Mouse (Mus musculus) CD4-positive naive resting alpha-beta T cell, adult 76 days (primary cell): ENCODE results near the gene Fcer1g. TPM values are rescaled to one million over a fixed set of nuclear protein-coding genes. Genes with fewer than 3 reads are reported as not detected.

Experiments used
- total RNA-seq: library from RNA; stranded (reverse); gene quantifications from one replicate; pipeline ENCODE4 v1.2.4, GENCODE M21; 2023

Gene Fcer1g
- 16.9 TPM for total RNA-seq

GRCm38 (mm10) chr1:171234126-171234525 lies at the start of gene Fcer1g:
Gene Fcer1g, minus strand, starts transcription at chr1:171234365.

GRCm38 (mm10) chr1:171280916-171281527 lies 46.9 kb upstream of the Fcer1g start, which contains the start of gene Ppox:
Gene Ppox, minus strand, starts transcription at chr1:171281186.

GRCm38 (mm10) chr1:171269848-171270572 lies 35.8 kb upstream of the Fcer1g start, which contains the start of gene B4galt3:
Gene B4galt3, plus strand, starts transcription at chr1:171270328.

GRCm38 (mm10) chr1:171250680-171251593 lies 16.8 kb upstream of the Fcer1g start, which contains the start of gene Ndufs2:
Gene Ndufs2, minus strand, starts transcription at chr1:171251388.

GRCm38 (mm10) chr1:171249913-171250600 lies 15.9 kb upstream of the Fcer1g start, which contains the start of gene Adamts4:
Gene Adamts4, plus strand, starts transcription at chr1:171250421.

GRCm38 (mm10) chr1:171224857-171225256 lies 9.3 kb downstream of the Fcer1g start, which contains the start of gene Apoa2:
Gene Apoa2, plus strand, starts transcription at chr1:171225054.

GRCm38 (mm10) chr1:171222238-171223155 lies 11.7 kb downstream of the Fcer1g start, which contains the start of gene Tomm40l:
Gene Tomm40l, minus strand, starts transcription at chr1:171222514.

GRCm38 (mm10) chr1:171213801-171214496 lies 20.2 kb downstream of the Fcer1g start, which contains the start of gene Nr1i3:
Gene Nr1i3, plus strand, starts transcription at chr1:171213970.

GRCm38 (mm10) chr1:171195887-171196397 lies 38.2 kb downstream of the Fcer1g start, which contains the start of gene Pcp4l1:
Gene Pcp4l1, minus strand, starts transcription at chr1:171196268.

Other genes with a start within 250 kb of the Fcer1g start
- 1.2 TPM for gene Fcgr4, start 215.4 kb downstream of the Fcer1g start, total RNA-seq
- gene Fcgr3, start 169.4 kb downstream of the Fcer1g start, total RNA-seq, result 2.7 TPM
- gene Cfap126, start 120.4 kb downstream of the Fcer1g start, total RNA-seq, result not detected
- 101 TPM for gene Sdhc, start 83.8 kb downstream of the Fcer1g start, total RNA-seq
- not detected for gene Mpz, start 83.7 kb downstream of the Fcer1g start, total RNA-seq
- gene Pcp4l1, start 38.1 kb downstream of the Fcer1g start, total RNA-seq, result not detected
- not detected for gene Nr1i3, start 20.4 kb downstream of the Fcer1g start, total RNA-seq
- 17.0 TPM for gene Tomm40l, start 11.9 kb downstream of the Fcer1g start, total RNA-seq
- not detected for gene Apoa2, start 9.3 kb downstream of the Fcer1g start, total RNA-seq
- not detected for gene Adamts4, start 16.1 kb upstream of the Fcer1g start, total RNA-seq
- gene Ndufs2, start 17.0 kb upstream of the Fcer1g start, total RNA-seq, result 99.5 TPM
- 69.6 TPM for gene B4galt3, start 36.0 kb upstream of the Fcer1g start, total RNA-seq
- gene Ppox, start 46.8 kb upstream of the Fcer1g start, total RNA-seq, result 43.1 TPM
- 42.5 TPM for gene Usp21, start 53.6 kb upstream of the Fcer1g start, total RNA-seq
- 53.9 TPM for gene Ufc1, start 60.7 kb upstream of the Fcer1g start, total RNA-seq
- 30.6 TPM for gene Dedd, start 94.8 kb upstream of the Fcer1g start, total RNA-seq
- 16.8 TPM for gene Nit1, start 111.3 kb upstream of the Fcer1g start, total RNA-seq
- 72.0 TPM for gene Pfdn2, start 111.3 kb upstream of the Fcer1g start, total RNA-seq
- gene Klhdc9, start 126.4 kb upstream of the Fcer1g start, total RNA-seq, result 0.35 TPM
- gene Nectin4, start 135.7 kb upstream of the Fcer1g start, total RNA-seq, result 0.29 TPM
- gene Arhgap30, start 154.6 kb upstream of the Fcer1g start, total RNA-seq, result 171 TPM
- gene Usf1, start 176.9 kb upstream of the Fcer1g start, total RNA-seq, result 80.1 TPM
- 5.9 TPM for gene Tstd1, start 184.5 kb upstream of the Fcer1g start, total RNA-seq
- gene F11r, start 203.2 kb upstream of the Fcer1g start, total RNA-seq, result 3.1 TPM